Comparison of ENCODE assay signal across 11 mouse cellular contexts in genomic region chr13:44316747-44317446, GRCm38 (mm10).
DNase-seq lines count a peak whose midpoint lies in the region; ATAC-seq lines count a peak whose summit lies in the region.
"Had no signal": no experiment of that assay in that cellular context is flagged by ENCODE, and none has a peak within 500 bp of the region (broad histone marks: within the 10 kb centered on the region; RNA-seq: fewer than 3 reads in every experiment).

No protein-coding gene starts in this region.

- H3K4me3 ChIP-seq in heart, embryonic 11.5 days (ENCODE audit: low read depth, low read length): no peak overlapping the region
- no peak overlapping the region for H3K4me3 ChIP-seq in embryonic facial prominence, embryonic 10.5 days
- H3K4me3 ChIP-seq: hindbrain, embryonic 15.5 days had no signal

- DNase-seq in heart, adult 11 months: peak; percentile 98
- peak; percentile 39 to 64 for DNase-seq in left cerebral cortex, postnatal 36 days (ENCODE audit: low spot score in 2 of 2)
- DNase-seq in left cerebral cortex, postnatal 10 days (ENCODE audit: extremely low spot score in 1 of 2, low spot score in 2 of 2): no peak
- DNase-seq in embryonic facial prominence, embryonic 10.5 days (ENCODE audit: low spot score): no peak
- DNase-seq in mesoderm, embryonic 11.5 days (ENCODE audit: low read depth, low spot score): peak; percentile 33
- no peak for DNase-seq in thymus, postnatal 14 days
- DNase-seq in cerebellum, postnatal 4 days (ENCODE audit: low spot score in 2 of 2): no peak
- DNase-seq: layer of hippocampus, adult 9-11 months; lung, postnatal 36 days had no signal

- no peaks in the 10 kb centered on the region for H3K36me3 ChIP-seq in heart, embryonic 11.5 days (ENCODE audit: control insufficient read depth, insufficient read depth, low read length)
- H3K36me3 ChIP-seq in embryonic facial prominence, embryonic 10.5 days (replicated peaks): no peaks in the 10 kb centered on the region
- H3K36me3 ChIP-seq: hindbrain, embryonic 15.5 days had no signal

- H3K4me1 ChIP-seq in heart, embryonic 11.5 days (ENCODE audit: control insufficient read depth, insufficient read depth, low read length): no peaks in the 10 kb centered on the region
- H3K4me1 ChIP-seq in embryonic facial prominence, embryonic 10.5 days: peaks cover 19% of the 10 kb centered on the region
- H3K4me1 ChIP-seq: hindbrain, embryonic 15.5 days had no signal

- no peaks in the 10 kb centered on the region for H3K9me3 ChIP-seq in heart, embryonic 11.5 days (replicated peaks; ENCODE audit: control insufficient read depth, low read length)
- H3K9me3 ChIP-seq in embryonic facial prominence, embryonic 10.5 days: peaks cover 4% of the 10 kb centered on the region; the same call in 1 of the 2 replicates
- H3K9me3 ChIP-seq: hindbrain, embryonic 15.5 days had no signal

- no peak overlapping the region for H3K27ac ChIP-seq in heart, embryonic 11.5 days (ENCODE audit: low read depth, low read length)
- H3K27ac ChIP-seq in embryonic facial prominence, embryonic 10.5 days (replicated peaks): peak overlapping the region; percentile 40; the same call in 1 of the 2 replicates
- H3K27ac ChIP-seq: hindbrain, embryonic 15.5 days had no signal

- no peak overlapping the region for H3K9ac ChIP-seq in heart, embryonic 11.5 days (ENCODE audit: low read depth, low read length)
- H3K9ac ChIP-seq: hindbrain, embryonic 15.5 days had no signal

- H3K4me2 ChIP-seq in heart, embryonic 11.5 days: no peak overlapping the region
- H3K4me2 ChIP-seq: hindbrain, embryonic 15.5 days had no signal

- intact Hi-C loops in left cerebral cortex, postnatal 36 days (cut with DNase I): no loop called here
- intact Hi-C loops in left cerebral cortex, postnatal 10 days (cut with DNase I): no loop called here

- ATAC-seq in heart, embryonic 11.5 days (replicated peaks; ENCODE audit: insufficient number of reproducible peaks, low FRiP score, low TSS enrichment): no peak

- WGBS in heart, embryonic 11.5 days (ENCODE audit: insufficient replicate concordance): 80% methylated on average over 13 of the region's 13 CpGs
- 80% methylated on average over 13 of the region's 13 CpGs for WGBS in embryonic facial prominence, embryonic 10.5 days

- H3K27me3 ChIP-seq in heart, embryonic 11.5 days (ENCODE audit: control insufficient read depth, insufficient read depth, low read length): no peaks in the 10 kb centered on the region
- no peaks in the 10 kb centered on the region for H3K27me3 ChIP-seq in embryonic facial prominence, embryonic 10.5 days (replicated peaks; ENCODE audit: low read depth, poor library complexity, severe bottlenecking)
- H3K27me3 ChIP-seq: hindbrain, embryonic 15.5 days had no signal

Comparison
In these comparisons a context has a peak if more than half of its experiments do, and no peak if none do; other contexts are left out.
1. DNase-seq: peak in heart, adult 11 months (single experiment), left cerebral cortex, postnatal 36 days (2 of 2) and mesoderm, embryonic 11.5 days (single experiment); none in left cerebral cortex, postnatal 10 days (0 of 2), embryonic facial prominence, embryonic 10.5 days (single experiment), thymus, postnatal 14 days (single experiment) and cerebellum, postnatal 4 days (0 of 2).